Mouse (Mus musculus) kidney, embryonic 16.5 days (tissue): ENCODE measurements around the gene Slc25a43. TPM values are rescaled to one million over a fixed set of nuclear protein-coding genes. Genes with fewer than 3 reads are reported as not detected.

Experiments
- ATAC-seq: fragments of 200-750 bp; cut with Nextera tagmentation; 2 replicates; pipeline ENCODE4 v1.8.0; 2017; ENCODE audit warnings: moderate TSS enrichment; ENCODE audit not compliant: low FRiP score, low TSS enrichment
- H3K27ac ChIP-seq: fragments of 300-500 bp; sonication (generic); 2 replicates; pipeline ENCODE4 v1.5.1; 2014; ENCODE audit warnings: low read length
- H3K27me3 ChIP-seq: fragments of 300-500 bp; sonication (generic); 2 replicates; pipeline ENCODE4 v1.6.1; 2014; ENCODE audit warnings: low read length, control low read depth, mixed read lengths; ENCODE audit not compliant: insufficient read depth
- H3K36me3 ChIP-seq: fragments of 300-500 bp; sonication (generic); 2 replicates; pipeline ENCODE4 v1.6.1; 2014; ENCODE audit warnings: low read length, control low read depth, mixed read lengths; ENCODE audit not compliant: insufficient read depth
- H3K4me1 ChIP-seq: fragments of 300-500 bp; sonication (generic); 2 replicates; pipeline ENCODE4 v1.6.1; 2014; ENCODE audit warnings: low read length, control low read depth, mixed read lengths; ENCODE audit not compliant: insufficient read depth
- H3K4me2 ChIP-seq: fragments of 300-500 bp; sonication (generic); replicated peaks from 2 replicates; pipeline ENCODE4 v1.6.1; 2014; ENCODE audit warnings: low read depth, low read length
- H3K4me3 ChIP-seq: fragments of 300-500 bp; sonication (generic); 2 replicates; pipeline ENCODE4 v1.5.1; 2014; ENCODE audit warnings: mild to moderate bottlenecking, low read length
- H3K9ac ChIP-seq: fragments of 300-500 bp; sonication (generic); replicated peaks from 2 replicates; pipeline ENCODE4 v1.6.1; 2014; ENCODE audit warnings: low read length
- H3K9me3 ChIP-seq: fragments of 300-500 bp; sonication (generic); 2 replicates; pipeline ENCODE4 v1.6.1; 2016; ENCODE audit warnings: low read length, control low read depth
- WGBS: fragments of 180-500 bp; shearing (Covaris S2); extraction: QIAGEN DNeasy Blood & Tissue Kit; methylation state at CpG from one replicate; pipeline ENCODE4 v1.1.7; 2014; 5-methylcytosine and 5-hydroxymethylcytosine counted together
- polyA plus RNA-seq: library from polyadenylated mRNA; unstranded; fragments of >200 nt; fragmentation: Nextera tagmentation; extraction: Ambion mirVana; gene quantifications from 2 replicates; pipeline ENCODE4 v1.2.1, GENCODE M21; 2015

The Slc25a43 gene
- polyA plus RNA-seq, 1 experiment from 2014 or later: 2.9 TPM

DNA sequence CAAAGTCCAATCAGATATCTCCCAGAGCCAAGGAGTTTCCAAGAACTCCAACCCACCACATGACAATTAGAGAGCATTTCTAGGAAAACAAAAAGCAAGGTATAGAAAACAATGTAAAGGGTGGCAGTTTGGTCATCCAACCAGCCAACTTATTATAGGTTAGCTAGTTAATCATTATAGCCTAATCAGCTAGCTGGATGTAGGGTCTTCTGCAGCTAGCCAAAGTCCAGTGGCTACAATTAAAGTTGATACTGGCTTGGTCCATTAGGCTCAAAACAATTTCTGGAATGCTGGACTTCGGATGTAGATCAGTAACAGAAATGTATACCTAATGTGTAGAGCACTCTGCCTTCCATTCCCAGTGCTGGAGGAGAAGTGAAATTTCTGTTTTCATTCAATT is 7.1 kb downstream of the Slc25a43 start:
- ATAC-seq: peak; percentile 52
- H3K27me3 ChIP-seq: no peaks in the 10 kb centered on the region
- H3K9me3 ChIP-seq: no peaks in the 10 kb centered on the region
- 43% methylated on average over 1 of the region's 1 CpGs for WGBS
- peaks cover 7% of the 10 kb centered on the region; the same call in 1 of the 2 replicates for H3K4me1 ChIP-seq
- no peak overlapping the region for H3K4me3 ChIP-seq
- no peaks in the 10 kb centered on the region for H3K36me3 ChIP-seq
- no peak overlapping the region for H3K9ac ChIP-seq
- no peak overlapping the region for H3K27ac ChIP-seq
- no peak overlapping the region for H3K4me2 ChIP-seq

- WGBS: 89% methylated on average over 3 of the region's 3 CpGs
- Histone ChIP-seq H3K27ac (no peak overlapping the region), H3K4me1 (peaks cover 7% of the 10 kb centered on the region; the same call in 1 of the 2 replicates), H3K9me3 (no peaks in the 10 kb centered on the region), H3K4me2 (no peak overlapping the region), H3K9ac (no peak overlapping the region), H3K27me3 (no peaks in the 10 kb centered on the region), H3K4me3 (no peak overlapping the region), H3K36me3 (no peaks in the 10 kb centered on the region)
- ATAC-seq: no peak
Observed at GRCm38 (mm10) chrX:36752586-36752985, 9.1 kb downstream of the Slc25a43 start.

- Histone ChIP-seq H3K4me3 (no peak overlapping the region), H3K4me1 (no peaks in the 10 kb centered on the region), H3K9ac (no peak overlapping the region), H3K27ac (no peak overlapping the region), H3K27me3 (no peaks in the 10 kb centered on the region), H3K9me3 (no peaks in the 10 kb centered on the region), H3K36me3 (no peaks in the 10 kb centered on the region), H3K4me2 (no peak overlapping the region)
- ATAC-seq: no peak
- WGBS: 78% methylated on average over 7 of the region's 7 CpGs
Observed at GRCm38 (mm10) chrX:36757796-36758472, 14.5 kb downstream of the Slc25a43 start.

DNA sequence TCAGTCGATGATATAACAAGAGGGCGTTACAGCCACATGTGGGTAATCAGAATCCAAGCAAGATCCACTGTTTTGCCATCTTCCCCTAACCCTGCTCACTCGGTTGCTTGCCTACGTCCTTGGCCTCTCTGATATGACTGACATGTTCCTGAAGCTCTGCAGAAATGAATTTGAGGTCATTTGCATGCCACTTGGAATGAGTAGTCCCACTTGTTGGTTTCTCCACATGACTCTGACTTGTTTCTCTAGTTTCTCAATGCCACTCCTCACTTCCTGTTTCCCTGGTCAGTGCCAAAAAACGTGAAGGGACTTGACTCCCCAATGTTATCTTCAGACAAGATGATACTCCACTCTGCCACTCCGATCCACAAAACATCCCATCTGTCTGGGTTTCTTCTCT is 15.1 kb downstream of the Slc25a43 start:
- no peak overlapping the region for H3K4me3 ChIP-seq
- H3K9ac ChIP-seq: no peak overlapping the region
- H3K4me1 ChIP-seq: no peaks in the 10 kb centered on the region
- no peaks in the 10 kb centered on the region for H3K27me3 ChIP-seq
- no peaks in the 10 kb centered on the region for H3K36me3 ChIP-seq
- no peaks in the 10 kb centered on the region for H3K9me3 ChIP-seq
- WGBS: 70% methylated on average over 6 of the region's 6 CpGs
- no peak for ATAC-seq
- H3K4me2 ChIP-seq: no peak overlapping the region
- H3K27ac ChIP-seq: no peak overlapping the region

DNA sequence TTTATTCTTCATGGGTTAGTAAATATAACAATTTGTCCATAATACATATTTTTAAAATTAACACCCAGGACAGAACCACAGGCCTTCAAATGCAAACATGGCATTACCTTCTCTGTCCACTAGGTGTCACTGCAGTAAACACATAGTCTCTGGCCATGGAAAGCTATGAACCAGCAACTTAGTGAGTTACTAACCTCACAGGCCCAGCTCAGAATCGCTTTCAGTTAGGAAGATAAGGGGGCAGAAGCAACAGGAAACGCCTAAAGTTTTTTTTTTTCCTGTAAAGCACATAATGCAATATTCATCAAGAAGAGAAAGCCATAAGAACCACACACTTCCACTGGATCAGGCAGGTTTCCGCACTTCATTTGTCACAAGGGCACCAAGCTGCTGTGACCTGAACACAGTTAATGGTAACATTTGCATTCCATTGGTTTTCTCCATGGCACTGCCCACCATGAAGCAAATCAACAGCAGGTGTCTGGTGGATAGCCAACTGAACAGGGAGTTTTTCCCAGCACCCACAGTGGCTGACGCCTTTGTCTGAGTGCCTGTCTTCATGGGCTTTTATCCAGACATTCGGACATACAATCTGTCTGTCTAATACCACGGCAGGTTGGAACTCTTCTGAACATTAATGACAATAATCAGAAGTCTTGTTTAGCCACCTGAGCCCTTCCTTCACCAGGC is 17.6 kb downstream of the Slc25a43 start:
- H3K27me3 ChIP-seq: no peaks in the 10 kb centered on the region
- 62% methylated on average over 6 of the region's 6 CpGs for WGBS
- no peaks in the 10 kb centered on the region for H3K36me3 ChIP-seq
- no peaks in the 10 kb centered on the region for H3K4me1 ChIP-seq
- H3K4me2 ChIP-seq: no peak overlapping the region
- H3K9me3 ChIP-seq: no peaks in the 10 kb centered on the region
- no peak for ATAC-seq
- H3K9ac ChIP-seq: no peak overlapping the region
- H3K27ac ChIP-seq: peak overlapping the region; percentile 15; the same call in 1 of the 2 replicates
- no peak overlapping the region for H3K4me3 ChIP-seq

GRCm38 (mm10) chrX:36762289-36762688 is 18.8 kb downstream of the Slc25a43 start:
- peak; percentile 82 for ATAC-seq
- Histone ChIP-seq H3K4me3 (no peak overlapping the region), H3K27ac (no peak overlapping the region), H3K4me1 (no peaks in the 10 kb centered on the region), H3K27me3 (no peaks in the 10 kb centered on the region), H3K9ac (no peak overlapping the region), H3K36me3 (no peaks in the 10 kb centered on the region), H3K4me2 (no peak overlapping the region), H3K9me3 (no peaks in the 10 kb centered on the region)
- 67% methylated on average over 5 of the region's 5 CpGs for WGBS

- H3K9me3 ChIP-seq: no peaks in the 10 kb centered on the region
- H3K4me3 ChIP-seq: no peak overlapping the region
- ATAC-seq: no peak
- H3K4me1 ChIP-seq: no peaks in the 10 kb centered on the region
- H3K27ac ChIP-seq: no peak overlapping the region
- WGBS: 68% methylated on average over 4 of the region's 4 CpGs
- no peak overlapping the region for H3K4me2 ChIP-seq
- H3K36me3 ChIP-seq: no peaks in the 10 kb centered on the region
- no peaks in the 10 kb centered on the region for H3K27me3 ChIP-seq
- no peak overlapping the region for H3K9ac ChIP-seq
Observed at GRCm38 (mm10) chrX:36762894-36763293, 19.4 kb downstream of the Slc25a43 start.

DNA sequence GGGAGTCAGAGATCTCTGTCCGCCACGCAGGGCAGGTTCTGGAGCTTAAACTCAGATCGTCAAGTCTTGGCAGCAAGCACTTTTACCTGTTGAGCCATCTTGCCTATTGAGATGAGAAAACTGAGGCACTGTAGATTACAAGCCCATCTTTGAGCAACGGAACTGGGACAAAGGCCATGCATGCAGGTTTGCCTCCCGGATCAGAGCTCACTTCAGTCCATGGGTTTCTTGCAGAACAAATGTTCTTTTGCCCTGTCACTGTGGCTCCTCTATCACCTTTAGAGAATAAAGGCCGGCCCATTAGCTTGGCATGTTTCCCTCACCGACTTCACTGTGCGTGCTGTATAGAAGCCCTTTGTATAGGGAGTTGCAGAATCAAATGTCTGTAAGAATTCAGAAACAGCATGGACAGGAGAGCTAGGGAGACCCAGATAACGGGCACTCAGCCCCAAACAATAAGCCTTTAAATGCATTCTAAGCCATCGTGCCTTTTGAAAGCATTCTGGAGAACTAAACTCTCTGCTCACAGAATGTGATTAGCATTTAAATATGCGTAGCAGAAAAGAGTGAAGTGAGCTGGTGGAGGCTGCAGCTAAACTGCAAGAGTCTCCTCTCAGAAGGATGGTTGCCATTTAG is 20.0 kb downstream of the Slc25a43 start:
- Histone ChIP-seq H3K9ac (no peak overlapping the region), H3K4me2 (no peak overlapping the region), H3K36me3 (no peaks in the 10 kb centered on the region), H3K27me3 (no peaks in the 10 kb centered on the region), H3K9me3 (no peaks in the 10 kb centered on the region), H3K27ac (no peak overlapping the region), H3K4me1 (no peaks in the 10 kb centered on the region), H3K4me3 (no peak overlapping the region)
- no peak for ATAC-seq
- WGBS: 62% methylated on average over 11 of the region's 11 CpGs

GRCm38 (mm10) chrX:36763934-36764317 is 20.5 kb downstream of the Slc25a43 start:
- Histone ChIP-seq H3K9ac (no peak overlapping the region), H3K27me3 (no peaks in the 10 kb centered on the region), H3K36me3 (no peaks in the 10 kb centered on the region), H3K9me3 (no peaks in the 10 kb centered on the region), H3K27ac (no peak overlapping the region), H3K4me1 (no peaks in the 10 kb centered on the region), H3K4me3 (no peak overlapping the region), H3K4me2 (no peak overlapping the region)
- WGBS: 43% methylated on average over 2 of the region's 2 CpGs
- no peak for ATAC-seq

- 79% methylated on average over 5 of the region's 5 CpGs for WGBS
Observed at GRCm38 (mm10) chrX:36767386-36767785, 23.9 kb downstream of the Slc25a43 start.

More at GRCm38 (mm10) chrX:36767386-36767785, 23.9 kb downstream of the Slc25a43 start:
- Histone ChIP-seq H3K4me3 (no peak overlapping the region), H3K27ac (no peak overlapping the region), H3K27me3 (no peaks in the 10 kb centered on the region), H3K9ac (no peak overlapping the region), H3K36me3 (no peaks in the 10 kb centered on the region), H3K9me3 (no peaks in the 10 kb centered on the region), H3K4me1 (no peaks in the 10 kb centered on the region), H3K4me2 (no peak overlapping the region)
- ATAC-seq: no peak
